Mouse (Mus musculus) lung, embryonic 14.5 days (tissue): ENCODE results near the gene Fgfr3. TPM values are rescaled to one million over a fixed set of nuclear protein-coding genes. Genes with fewer than 3 reads are reported as not detected.

Source experiments
- ATAC-seq: fragments of 200-750 bp; cut with Nextera tagmentation; 2 replicates; pipeline ENCODE4 v1.8.0; 2017; ENCODE audit warnings: mild to moderate bottlenecking, moderate TSS enrichment, moderate library complexity; ENCODE audit not compliant: insufficient read depth
- DNase-seq: peaks from one replicate; pipeline ENCODE4 v3.0.0-alpha.2; 2015
- H3K27ac ChIP-seq: fragments of 300-500 bp; sonication (generic); 2 replicates; pipeline ENCODE4 v1.5.1; 2014; ENCODE audit warnings: low read depth, mild to moderate bottlenecking, moderate library complexity
- H3K27me3 ChIP-seq: fragments of 300-500 bp; sonication (generic); 2 replicates; pipeline ENCODE4 v1.6.1; 2014; ENCODE audit warnings: low read length, control low read depth; ENCODE audit not compliant: insufficient read depth
- H3K36me3 ChIP-seq: fragments of 300-500 bp; sonication (generic); 2 replicates; pipeline ENCODE4 v1.6.1; 2014; ENCODE audit warnings: control low read depth; ENCODE audit not compliant: insufficient read depth
- H3K4me1 ChIP-seq: fragments of 300-500 bp; sonication (generic); 2 replicates; pipeline ENCODE4 v1.6.1; 2014; ENCODE audit warnings: antibody characterized with exemption, control low read depth; ENCODE audit not compliant: insufficient read depth
- H3K4me2 ChIP-seq: fragments of 300-500 bp; sonication (generic); 2 replicates; pipeline ENCODE4 v1.6.1; 2014; ENCODE audit warnings: mild to moderate bottlenecking
- H3K4me3 ChIP-seq: fragments of 300-500 bp; sonication (generic); 2 replicates; pipeline ENCODE4 v1.5.1; 2014; ENCODE audit warnings: low read depth, low read length
- H3K9ac ChIP-seq: fragments of 300-500 bp; sonication (generic); 2 replicates; pipeline ENCODE4 v1.6.1; 2014
- H3K9me3 ChIP-seq: fragments of 300-500 bp; sonication (generic); 2 replicates; pipeline ENCODE4 v1.6.1; 2016; ENCODE audit warnings: low read depth, low read length, control low read depth
- CTCF ChIP-seq: IDR thresholded peaks from 2 replicates; pipeline ENCODE4 v1.5.1; 2016; ENCODE audit warnings: antibody characterized with exemption, low read depth
- WGBS: fragments of 180-500 bp; shearing (Covaris S2); extraction: QIAGEN DNeasy Blood & Tissue Kit; methylation state at CpG from one replicate; pipeline ENCODE4 v1.1.7; 2014; 5-methylcytosine and 5-hydroxymethylcytosine counted together
- polyA plus RNA-seq: library from polyadenylated mRNA; unstranded; fragments of >200 nt; fragmentation: Nextera tagmentation; extraction: Ambion mirVana; gene quantifications from 2 replicates; pipeline ENCODE4 v1.2.1, GENCODE M21; 2014

The Fgfr3 gene
- polyA plus RNA-seq, 1 experiment from 2014 or later = 52.5 TPM

DNA sequence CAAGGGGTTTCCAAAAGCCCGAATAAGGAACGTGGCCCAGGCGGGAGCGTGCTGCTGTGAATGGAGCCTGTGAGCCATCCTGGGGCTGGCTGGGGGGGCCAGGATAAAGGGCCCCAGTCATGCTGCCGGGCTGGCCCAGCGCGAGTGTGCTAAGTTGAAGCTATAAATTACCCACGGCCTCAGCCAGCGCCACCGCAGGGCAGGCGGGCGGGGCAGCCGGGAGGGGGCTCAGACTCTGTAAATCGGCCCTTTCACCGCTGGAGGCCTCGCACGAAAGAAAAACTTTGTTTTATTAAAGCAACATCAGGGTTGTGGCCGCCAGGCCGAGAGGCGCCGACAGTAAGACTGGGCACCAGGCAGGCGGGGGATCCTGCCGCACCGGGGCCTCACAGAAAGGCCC is 29.1 kb upstream of the Fgfr3 start:
- peak; percentile 18; the same call in 1 of the 2 replicates for TF ChIP-seq CTCF
- Histone ChIP-seq H3K27me3 (peaks cover 7% of the 10 kb centered on the region; the same call in 1 of the 2 replicates), H3K4me2 (peak overlapping the region; percentile 27), H3K36me3 (no peaks in the 10 kb centered on the region), H3K4me1 (peaks cover 53% of the 10 kb centered on the region), H3K27ac (peak overlapping the region; percentile 91), H3K4me3 (no peak overlapping the region), H3K9me3 (no peaks in the 10 kb centered on the region), H3K9ac (peak overlapping the region; percentile 10; the same call in 1 of the 2 replicates)
- peak; percentile 85 for DNase-seq
- WGBS = 2% methylated on average over 24 of the region's 24 CpGs
- ATAC-seq = peak; percentile 19; the same call in 1 of the 2 replicates

DNA sequence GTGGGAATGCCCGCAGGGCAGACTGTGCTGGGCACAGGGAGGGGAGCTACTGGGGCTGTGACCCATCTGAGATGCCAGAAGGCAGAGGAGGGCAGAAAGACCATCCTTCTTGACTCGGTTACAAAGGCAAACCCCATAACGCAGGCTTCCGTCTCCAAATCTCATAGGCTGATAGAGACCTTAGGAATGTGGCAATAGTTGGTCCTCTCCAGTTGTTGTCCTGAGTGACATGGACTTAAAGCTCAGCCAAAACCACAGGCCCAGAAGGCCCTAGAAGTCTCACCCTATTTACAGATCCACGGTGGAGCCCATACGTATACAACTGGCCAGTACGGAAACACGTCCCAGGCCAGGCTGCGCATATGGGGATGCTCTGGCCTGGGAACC is 27.0 kb upstream of the Fgfr3 start:
- WGBS = 58% methylated on average over 9 of the region's 9 CpGs
- ATAC-seq (no peak), DNase-seq (no peak)
- Histone ChIP-seq H3K4me3 (no peak overlapping the region), H3K9ac (no peak overlapping the region), H3K4me1 (peaks cover 53% of the 10 kb centered on the region), H3K27me3 (peaks cover 7% of the 10 kb centered on the region; the same call in 1 of the 2 replicates), H3K27ac (peak overlapping the region; percentile 96), H3K9me3 (no peaks in the 10 kb centered on the region), H3K36me3 (no peaks in the 10 kb centered on the region), H3K4me2 (peak overlapping the region; percentile 91)
- no peak for TF ChIP-seq CTCF

DNA sequence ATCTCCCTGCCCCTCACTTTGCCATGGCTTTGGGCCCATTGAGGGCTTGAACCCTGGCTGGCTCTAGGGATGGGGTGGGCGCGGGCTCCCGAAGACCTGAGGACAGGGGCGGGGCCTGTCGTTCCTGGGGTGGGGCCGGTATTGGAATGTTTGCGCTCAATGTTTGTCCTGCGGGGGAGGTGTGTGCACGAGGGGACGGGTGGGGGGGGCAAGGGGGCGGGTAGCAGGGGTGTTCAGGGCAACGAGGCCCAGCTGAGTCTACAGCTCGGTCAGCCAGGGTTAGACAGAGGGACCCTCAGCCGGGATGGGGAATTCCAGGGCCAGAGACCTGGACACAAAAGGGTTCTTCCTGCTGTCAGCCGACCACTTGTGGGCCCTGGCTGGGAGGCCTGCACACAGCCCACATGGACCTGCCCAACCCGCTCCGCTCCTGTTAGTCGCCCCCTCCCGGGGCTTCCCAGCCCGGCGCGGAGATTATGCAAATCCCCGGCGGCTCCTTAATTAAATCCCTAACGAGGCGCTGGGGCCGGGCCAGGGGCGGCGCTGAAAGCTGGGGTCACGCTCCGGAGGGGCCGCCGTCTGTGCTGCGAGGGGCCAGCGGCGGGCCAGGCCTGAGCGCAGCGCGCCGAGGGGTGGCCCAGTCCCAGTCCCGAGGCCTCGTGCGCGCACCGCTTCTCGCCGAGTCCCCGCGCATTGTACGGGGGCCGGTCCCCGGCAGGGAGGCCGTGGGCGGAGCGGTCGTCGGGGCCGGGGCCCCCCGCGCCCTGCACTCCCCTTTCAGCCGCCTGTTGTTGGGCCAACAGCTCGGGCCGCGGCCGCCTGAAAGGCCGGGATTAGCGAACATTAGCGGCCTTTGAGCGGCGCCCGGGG is 26.4 kb upstream of the Fgfr3 start:
- peak overlapping the region; percentile 40 for H3K4me3 ChIP-seq
- no peak for TF ChIP-seq CTCF
- peaks cover 7% of the 10 kb centered on the region; the same call in 1 of the 2 replicates for H3K27me3 ChIP-seq
- H3K36me3 ChIP-seq = no peaks in the 10 kb centered on the region
- peak overlapping the region; percentile 69 for H3K9ac ChIP-seq
- ATAC-seq (peak; percentile 60), DNase-seq (peak; percentile 76)
- peak overlapping the region; percentile 96 for H3K27ac ChIP-seq
- peaks cover 53% of the 10 kb centered on the region for H3K4me1 ChIP-seq
- WGBS = 3% methylated on average over 67 of the region's 71 CpGs
- no peaks in the 10 kb centered on the region for H3K9me3 ChIP-seq
- H3K4me2 ChIP-seq = peak overlapping the region; percentile 91

DNA sequence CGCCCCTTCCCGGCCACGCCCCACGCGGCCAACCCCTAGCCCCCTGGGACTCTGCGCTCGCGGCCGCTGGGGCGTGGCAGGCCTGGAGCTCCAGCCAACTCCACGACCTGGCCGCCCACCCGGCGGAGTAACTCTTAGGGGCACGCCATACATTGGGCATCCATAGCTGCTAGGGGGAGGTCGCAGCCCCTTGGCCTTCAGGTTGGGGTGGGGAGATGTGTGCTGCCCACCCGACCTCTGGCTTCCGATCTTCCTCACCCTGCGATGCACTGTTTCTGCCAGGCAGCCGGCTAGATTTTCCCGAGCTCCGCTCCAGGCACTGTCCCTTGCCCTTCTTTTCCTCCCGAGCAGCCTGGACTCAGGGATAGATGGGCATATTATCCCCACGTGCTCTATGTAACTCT is 25.8 kb upstream of the Fgfr3 start:
- Histone ChIP-seq H3K4me2 (peak overlapping the region; percentile 91), H3K9ac (peak overlapping the region; percentile 69), H3K9me3 (no peaks in the 10 kb centered on the region), H3K27ac (peak overlapping the region; percentile 96), H3K27me3 (peaks cover 7% of the 10 kb centered on the region; the same call in 1 of the 2 replicates), H3K36me3 (no peaks in the 10 kb centered on the region), H3K4me1 (peaks cover 57% of the 10 kb centered on the region), H3K4me3 (peak overlapping the region; percentile 40)
- no peak for TF ChIP-seq CTCF
- ATAC-seq (peak; percentile 15), DNase-seq (no peak)
- 8% methylated on average over 24 of the region's 24 CpGs for WGBS

GRCm38 (mm10) chr5:33696430-33696829 is 25.0 kb upstream of the Fgfr3 start:
- H3K36me3 ChIP-seq = no peaks in the 10 kb centered on the region
- no peak overlapping the region for H3K9ac ChIP-seq
- H3K4me2 ChIP-seq = peak overlapping the region; percentile 91
- no peaks in the 10 kb centered on the region for H3K9me3 ChIP-seq
- no peak for TF ChIP-seq CTCF
- H3K4me3 ChIP-seq = peak overlapping the region; percentile 40; the same call in 1 of the 2 replicates
- WGBS = 62% methylated on average over 5 of the region's 5 CpGs
- H3K27me3 ChIP-seq = peaks cover 7% of the 10 kb centered on the region; the same call in 1 of the 2 replicates
- H3K27ac ChIP-seq = peak overlapping the region; percentile 96
- DNase-seq (peak; percentile 75), ATAC-seq (peak; percentile 39)
- peaks cover 58% of the 10 kb centered on the region for H3K4me1 ChIP-seq

- TF ChIP-seq CTCF = no peak
- 26% methylated on average over 1 of the region's 1 CpGs for whole genome bisulfite sequencing
- Histone ChIP-seq H3K27me3 (peaks cover 7% of the 10 kb centered on the region; the same call in 1 of the 2 replicates), H3K36me3 (no peaks in the 10 kb centered on the region), H3K4me1 (peaks cover 51% of the 10 kb centered on the region), H3K4me2 (no peak overlapping the region), H3K9me3 (no peaks in the 10 kb centered on the region), H3K9ac (peak overlapping the region; percentile 17; the same call in 1 of the 2 replicates), H3K4me3 (no peak overlapping the region), H3K27ac (peak overlapping the region; percentile 96)
- no peak for DNase-seq
- ATAC-seq = no peak
Observed at GRCm38 (mm10) chr5:33697534-33697933, 23.9 kb upstream of the Fgfr3 start.

DNA sequence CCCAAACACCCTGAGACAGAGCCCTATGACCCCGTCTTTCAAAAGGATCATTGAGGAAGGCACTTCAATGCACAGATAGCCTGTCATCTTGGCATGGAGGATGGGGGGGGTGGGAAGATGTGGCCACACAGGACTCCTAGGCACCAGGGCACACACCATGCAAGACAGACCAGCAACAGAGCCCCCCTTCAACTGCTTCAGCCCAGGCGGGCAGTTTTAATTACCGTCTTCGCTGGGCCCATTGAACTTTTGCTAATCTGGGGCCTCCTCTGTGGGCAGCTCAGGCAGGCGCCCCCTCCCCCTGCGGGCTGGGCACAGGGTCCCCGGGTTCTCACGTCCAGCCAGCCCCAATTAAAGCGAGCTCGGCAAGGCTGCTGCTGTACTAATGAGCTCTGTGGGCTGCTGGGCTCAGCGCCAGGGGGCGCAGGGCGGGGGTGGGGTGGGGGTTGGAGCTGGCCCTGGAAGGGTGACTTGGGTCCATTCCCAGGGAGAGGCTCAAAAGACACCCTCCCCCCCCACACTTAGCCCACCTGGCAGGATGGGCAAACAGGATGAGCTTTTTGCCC is 23.4 kb upstream of the Fgfr3 start:
- ATAC-seq = no peak
- Histone ChIP-seq H3K9ac (peak overlapping the region; percentile 17; the same call in 1 of the 2 replicates), H3K4me3 (no peak overlapping the region), H3K36me3 (no peaks in the 10 kb centered on the region), H3K4me1 (peaks cover 46% of the 10 kb centered on the region), H3K4me2 (peak overlapping the region; percentile 21; the same call in 1 of the 2 replicates), H3K27ac (peak overlapping the region; percentile 96), H3K9me3 (no peaks in the 10 kb centered on the region), H3K27me3 (peaks cover 7% of the 10 kb centered on the region; the same call in 1 of the 2 replicates)
- DNase-seq = peak; percentile 55
- WGBS = 26% methylated on average over 13 of the region's 13 CpGs
- no peak for TF ChIP-seq CTCF
